Mouse (Mus musculus): ENCODE measurements around the gene Brpf1. TPM values are rescaled to one million over a fixed set of nuclear protein-coding genes. Genes with fewer than 3 reads are reported as not detected.

Brpf1 gene
- polyA plus RNA-seq, 1 experiment from 2014 or later = 14.3 TPM

DNA sequence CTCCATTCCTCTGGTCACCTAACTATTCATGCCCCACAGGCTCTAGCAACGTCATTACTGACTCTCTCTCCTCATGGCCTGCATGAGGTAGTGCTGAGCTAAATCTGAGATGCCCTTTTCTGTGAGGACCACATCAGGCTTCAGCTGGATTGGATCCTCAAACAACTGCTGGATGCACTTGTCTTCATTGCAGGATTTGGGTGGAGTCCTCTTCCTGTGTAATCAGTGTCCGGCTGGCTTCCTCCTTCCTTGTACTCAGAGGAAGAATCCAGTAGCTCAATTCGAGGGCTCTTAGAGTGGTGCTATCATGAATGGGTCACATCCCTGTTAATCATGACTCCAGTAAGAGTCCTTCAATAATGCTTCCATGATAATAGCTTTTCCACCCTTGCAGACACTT, 46.8 kb downstream of the Brpf1 start:
- Histone ChIP-seq H3K4me3 (ENCODE audit: low read depth, low read length) (no peak overlapping the region), H3K27me3 (ENCODE audit: control insufficient read depth, insufficient read depth, low read length) (no peaks in the 10 kb centered on the region), H3K4me2 (ENCODE audit: low read depth, low read length) (no peak overlapping the region), H3K9ac (replicated peaks; ENCODE audit: low read depth, low read length) (no peak overlapping the region), H3K9me3 (ENCODE audit: control insufficient read depth, low read length) (no peaks in the 10 kb centered on the region), H3K27ac (ENCODE audit: low read depth, low read length) (no peak overlapping the region), H3K4me1 (ENCODE audit: control insufficient read depth, insufficient read depth, low read length) (no peaks in the 10 kb centered on the region), H3K36me3 (ENCODE audit: control insufficient read depth, insufficient read depth, low read length) (no peaks in the 10 kb centered on the region)
- no peak for ATAC-seq (ENCODE audit: low read depth)
- 77% methylated on average over 3 of the region's 3 CpGs for WGBS

DNA sequence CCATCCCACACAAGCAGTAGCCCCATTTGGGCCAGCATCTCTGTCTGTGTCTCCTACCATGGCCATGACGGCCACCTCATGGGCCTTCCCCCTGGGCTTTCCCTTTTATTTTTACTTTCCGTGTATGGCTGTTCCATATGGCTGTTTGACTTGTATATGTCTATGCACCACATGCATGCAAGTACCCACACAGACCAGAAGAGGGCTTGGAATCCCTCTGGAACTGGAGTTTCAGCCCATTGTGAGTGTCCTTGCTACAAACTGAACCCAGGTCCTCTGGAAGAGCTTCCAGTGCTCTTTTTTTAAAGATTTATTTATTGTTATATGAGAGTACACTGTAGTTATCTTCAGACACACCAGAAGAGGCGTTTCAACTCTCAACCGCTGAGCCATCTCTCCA, 54.5 kb downstream of the Brpf1 start:
- 77% methylated on average over 4 of the region's 4 CpGs for WGBS
- no peaks in the 10 kb centered on the region for H3K4me1 ChIP-seq (ENCODE audit: control insufficient read depth, insufficient read depth, low read length)
- no peak overlapping the region for H3K27ac ChIP-seq (ENCODE audit: low read depth, low read length)
- no peak overlapping the region for H3K4me3 ChIP-seq (ENCODE audit: low read depth, low read length)
- no peak overlapping the region for H3K4me2 ChIP-seq (ENCODE audit: low read depth, low read length)
- no peaks in the 10 kb centered on the region for H3K9me3 ChIP-seq (ENCODE audit: control insufficient read depth, low read length)
- H3K36me3 ChIP-seq (ENCODE audit: control insufficient read depth, insufficient read depth, low read length) = no peaks in the 10 kb centered on the region
- no peak for ATAC-seq (ENCODE audit: low read depth)
- H3K27me3 ChIP-seq (ENCODE audit: control insufficient read depth, insufficient read depth, low read length) = no peaks in the 10 kb centered on the region
- H3K9ac ChIP-seq (replicated peaks; ENCODE audit: low read depth, low read length) = no peak overlapping the region

DNA sequence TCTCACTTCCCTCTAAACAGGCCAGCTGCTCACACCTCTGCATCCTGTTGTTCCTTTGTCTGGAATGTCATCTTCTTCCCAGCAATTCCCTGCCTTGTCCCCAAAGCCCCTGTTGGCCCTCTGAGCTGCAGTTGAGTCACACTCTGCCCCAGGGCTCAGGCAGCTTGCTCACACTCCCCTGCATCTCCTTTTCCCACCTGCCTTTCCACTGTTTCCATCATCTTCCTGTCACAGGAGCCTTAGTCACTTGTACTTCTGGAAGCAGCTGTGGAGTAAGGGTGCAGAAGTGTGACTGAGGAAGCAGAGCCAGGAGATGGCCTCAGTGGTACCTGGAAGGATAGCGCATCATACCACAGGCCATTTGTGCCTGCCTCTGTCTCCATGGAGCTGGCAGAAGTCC, 55.3 kb downstream of the Brpf1 start:
- Histone ChIP-seq H3K27ac (ENCODE audit: low read depth, low read length) (no peak overlapping the region), H3K4me3 (ENCODE audit: low read depth, low read length) (no peak overlapping the region), H3K27me3 (ENCODE audit: control insufficient read depth, insufficient read depth, low read length) (no peaks in the 10 kb centered on the region), H3K4me2 (ENCODE audit: low read depth, low read length) (no peak overlapping the region), H3K36me3 (ENCODE audit: control insufficient read depth, insufficient read depth, low read length) (0 out of 2 replicates have a peak, but pooled peaks cover 5% of the 10 kb centered on the region), H3K9me3 (ENCODE audit: control insufficient read depth, low read length) (no peaks in the 10 kb centered on the region), H3K9ac (replicated peaks; ENCODE audit: low read depth, low read length) (no peak overlapping the region), H3K4me1 (ENCODE audit: control insufficient read depth, insufficient read depth, low read length) (no peaks in the 10 kb centered on the region)
- WGBS = 100% methylated on average over 1 of the region's 1 CpGs
- no peak for ATAC-seq (ENCODE audit: low read depth)

DNA sequence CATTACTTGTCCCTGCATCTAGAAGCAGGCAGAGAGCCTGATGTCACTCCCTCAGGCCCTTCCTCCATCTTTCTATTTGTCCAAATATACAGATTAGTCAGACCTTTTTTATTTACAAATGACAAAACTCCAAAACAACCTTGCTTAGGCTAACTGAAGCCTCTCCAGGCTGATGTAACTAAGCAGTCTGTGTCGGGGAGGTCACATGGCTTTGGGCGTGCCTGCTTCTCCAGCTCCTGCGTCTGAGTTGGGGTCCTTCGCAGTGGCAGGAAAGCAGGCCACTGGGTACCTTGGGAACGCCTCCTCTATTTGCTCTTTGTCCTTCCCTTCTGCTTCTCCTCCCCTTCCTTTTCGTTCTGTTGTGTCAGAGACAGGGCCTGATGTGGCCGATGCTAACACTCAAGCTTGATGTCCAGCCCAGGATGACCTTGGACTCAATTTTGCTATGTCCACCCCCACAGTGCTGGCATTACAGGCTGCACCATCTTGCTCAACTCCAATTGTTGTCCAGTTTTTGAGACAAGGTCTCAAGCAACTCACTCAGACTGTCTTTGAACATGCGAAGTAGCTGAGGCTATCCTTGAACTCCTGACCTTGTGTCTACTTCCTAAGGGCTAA, 57.7 kb downstream of the Brpf1 start:
- Histone ChIP-seq H3K9ac (replicated peaks; ENCODE audit: low read depth, low read length) (no peak overlapping the region), H3K27ac (ENCODE audit: low read depth, low read length) (no peak overlapping the region), H3K36me3 (ENCODE audit: control insufficient read depth, insufficient read depth, low read length) (peaks cover 5% of the 10 kb centered on the region; the same call in 1 of the 2 replicates), H3K27me3 (ENCODE audit: control insufficient read depth, insufficient read depth, low read length) (no peaks in the 10 kb centered on the region), H3K9me3 (ENCODE audit: control insufficient read depth, low read length) (no peaks in the 10 kb centered on the region), H3K4me1 (ENCODE audit: control insufficient read depth, insufficient read depth, low read length) (no peaks in the 10 kb centered on the region), H3K4me2 (ENCODE audit: low read depth, low read length) (no peak overlapping the region), H3K4me3 (ENCODE audit: low read depth, low read length) (no peak overlapping the region)
- 59% methylated on average over 8 of the region's 8 CpGs for WGBS
- no peak for ATAC-seq (ENCODE audit: low read depth)

DNA sequence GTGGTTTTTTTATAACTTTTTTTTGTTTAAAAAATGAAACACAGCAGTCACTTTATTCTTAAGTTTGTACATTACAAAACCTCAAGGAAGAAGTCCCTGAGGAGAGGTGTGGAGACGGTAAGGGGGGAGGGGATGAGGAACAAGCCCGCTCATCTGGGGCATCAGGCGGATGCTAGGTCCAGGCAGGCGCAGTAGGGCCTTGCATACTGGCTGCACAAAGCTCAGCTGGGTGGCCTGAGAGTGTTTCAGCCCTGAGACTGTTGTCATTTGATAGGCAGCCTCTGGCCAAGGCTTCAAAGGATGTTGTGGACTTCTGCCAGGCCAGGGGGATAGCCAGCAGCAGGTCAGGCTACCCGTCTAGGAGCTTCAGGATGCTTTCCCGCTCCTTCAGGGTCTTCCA, 59.7 kb downstream of the Brpf1 start:
- Histone ChIP-seq H3K4me2 (ENCODE audit: low read depth, low read length) (no peak overlapping the region), H3K27ac (ENCODE audit: low read depth, low read length) (no peak overlapping the region), H3K9me3 (ENCODE audit: control insufficient read depth, low read length) (no peaks in the 10 kb centered on the region), H3K9ac (replicated peaks; ENCODE audit: low read depth, low read length) (no peak overlapping the region), H3K27me3 (ENCODE audit: control insufficient read depth, insufficient read depth, low read length) (no peaks in the 10 kb centered on the region), H3K4me1 (ENCODE audit: control insufficient read depth, insufficient read depth, low read length) (no peaks in the 10 kb centered on the region), H3K36me3 (ENCODE audit: control insufficient read depth, insufficient read depth, low read length) (peaks cover 23% of the 10 kb centered on the region), H3K4me3 (ENCODE audit: low read depth, low read length) (no peak overlapping the region)
- 96% methylated on average over 6 of the region's 6 CpGs for WGBS
- ATAC-seq (ENCODE audit: low read depth) = no peak

DNA sequence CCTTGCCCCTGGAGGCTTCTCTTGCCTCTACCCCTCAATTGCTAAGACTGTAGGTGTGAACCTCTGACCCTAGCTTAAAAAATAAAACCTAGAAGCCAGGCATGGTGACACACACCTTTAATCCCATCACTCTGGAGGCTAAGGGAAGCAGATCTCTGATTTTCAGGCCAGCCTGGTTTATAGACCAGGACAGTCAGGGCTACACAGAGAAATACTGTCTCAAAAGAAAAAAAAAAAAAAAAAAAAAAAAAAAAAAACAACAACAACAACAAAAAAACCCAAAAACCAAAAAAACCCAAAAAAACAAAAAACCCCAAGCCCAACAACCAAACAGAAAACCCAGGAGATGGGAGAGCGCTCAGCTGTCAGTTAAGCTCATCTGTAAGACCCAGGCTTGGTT, 60.6 kb downstream of the Brpf1 start:
- H3K36me3 ChIP-seq (ENCODE audit: control insufficient read depth, insufficient read depth, low read length) = peaks cover 31% of the 10 kb centered on the region
- no peak for ATAC-seq (ENCODE audit: low read depth)
- WGBS = 100% methylated on average over 1 of the region's 1 CpGs

DNA sequence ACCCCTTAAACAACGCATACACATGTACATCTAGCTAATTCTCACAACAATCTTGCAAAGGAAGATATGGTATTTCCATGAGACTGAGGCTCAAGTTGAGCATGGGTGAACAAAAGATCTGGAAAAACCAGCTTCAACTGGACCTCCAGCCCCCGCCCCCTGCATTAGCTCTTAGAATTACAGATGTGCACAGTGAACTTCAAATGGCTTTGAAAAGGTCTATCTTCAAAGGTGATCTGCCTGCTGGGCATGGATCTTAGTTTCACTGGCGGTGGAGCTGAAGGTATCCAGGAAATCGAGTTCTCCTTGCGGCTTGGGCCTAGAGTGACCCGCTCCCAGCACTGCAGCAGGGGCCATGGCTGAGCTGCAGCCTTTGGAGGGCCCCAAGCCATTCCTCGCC, 61.2 kb downstream of the Brpf1 start:
- no peaks in the 10 kb centered on the region for H3K9me3 ChIP-seq (ENCODE audit: control insufficient read depth, low read length)
- no peak overlapping the region for H3K9ac ChIP-seq (replicated peaks; ENCODE audit: low read depth, low read length)
- H3K4me3 ChIP-seq (ENCODE audit: low read depth, low read length) = no peak overlapping the region
- ATAC-seq (ENCODE audit: low read depth) = no peak
- H3K27ac ChIP-seq (ENCODE audit: low read depth, low read length) = no peak overlapping the region
- no peaks in the 10 kb centered on the region for H3K4me1 ChIP-seq (ENCODE audit: control insufficient read depth, insufficient read depth, low read length)
- H3K4me2 ChIP-seq (ENCODE audit: low read depth, low read length) = no peak overlapping the region
- H3K27me3 ChIP-seq (ENCODE audit: control insufficient read depth, insufficient read depth, low read length) = no peaks in the 10 kb centered on the region
- 89% methylated on average over 7 of the region's 7 CpGs for WGBS
- H3K36me3 ChIP-seq (ENCODE audit: control insufficient read depth, insufficient read depth, low read length) = peaks cover 36% of the 10 kb centered on the region

More for the DNA sequence above, 60.6 kb downstream of the Brpf1 start:
- Histone ChIP-seq H3K27ac (ENCODE audit: low read depth, low read length) (no peak overlapping the region), H3K4me1 (ENCODE audit: control insufficient read depth, insufficient read depth, low read length) (no peaks in the 10 kb centered on the region), H3K4me2 (ENCODE audit: low read depth, low read length) (no peak overlapping the region), H3K9ac (replicated peaks; ENCODE audit: low read depth, low read length) (no peak overlapping the region), H3K4me3 (ENCODE audit: low read depth, low read length) (no peak overlapping the region), H3K27me3 (ENCODE audit: control insufficient read depth, insufficient read depth, low read length) (no peaks in the 10 kb centered on the region), H3K9me3 (ENCODE audit: control insufficient read depth, low read length) (no peaks in the 10 kb centered on the region)

DNA sequence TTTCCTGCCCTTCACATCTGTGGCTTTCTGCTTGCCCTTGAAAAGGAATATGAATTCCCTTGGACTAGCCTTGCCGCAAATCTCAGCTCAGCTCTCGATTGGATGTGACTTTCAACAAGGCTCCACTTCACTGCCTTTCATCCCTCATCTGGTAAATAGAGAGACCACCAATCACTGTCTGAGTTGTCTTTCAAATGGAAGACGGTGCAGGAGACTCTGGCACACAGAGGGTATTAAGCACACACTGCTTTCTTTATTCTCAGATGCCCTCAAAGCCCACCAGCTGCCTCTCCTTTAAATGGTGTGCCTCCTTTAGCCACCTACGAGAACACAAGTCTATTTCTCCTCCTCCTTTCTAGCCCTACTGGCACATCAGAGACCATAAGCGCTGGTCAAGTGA, 61.6 kb downstream of the Brpf1 start:
- Histone ChIP-seq H3K9ac (replicated peaks; ENCODE audit: low read depth, low read length) (no peak overlapping the region), H3K4me2 (ENCODE audit: low read depth, low read length) (no peak overlapping the region), H3K4me3 (ENCODE audit: low read depth, low read length) (no peak overlapping the region), H3K27ac (ENCODE audit: low read depth, low read length) (no peak overlapping the region), H3K36me3 (ENCODE audit: control insufficient read depth, insufficient read depth, low read length) (peaks cover 40% of the 10 kb centered on the region), H3K4me1 (ENCODE audit: control insufficient read depth, insufficient read depth, low read length) (no peaks in the 10 kb centered on the region), H3K9me3 (ENCODE audit: control insufficient read depth, low read length) (no peaks in the 10 kb centered on the region), H3K27me3 (ENCODE audit: control insufficient read depth, insufficient read depth, low read length) (no peaks in the 10 kb centered on the region)
- 65% methylated on average over 5 of the region's 5 CpGs for WGBS
- ATAC-seq (ENCODE audit: low read depth) = no peak

DNA sequence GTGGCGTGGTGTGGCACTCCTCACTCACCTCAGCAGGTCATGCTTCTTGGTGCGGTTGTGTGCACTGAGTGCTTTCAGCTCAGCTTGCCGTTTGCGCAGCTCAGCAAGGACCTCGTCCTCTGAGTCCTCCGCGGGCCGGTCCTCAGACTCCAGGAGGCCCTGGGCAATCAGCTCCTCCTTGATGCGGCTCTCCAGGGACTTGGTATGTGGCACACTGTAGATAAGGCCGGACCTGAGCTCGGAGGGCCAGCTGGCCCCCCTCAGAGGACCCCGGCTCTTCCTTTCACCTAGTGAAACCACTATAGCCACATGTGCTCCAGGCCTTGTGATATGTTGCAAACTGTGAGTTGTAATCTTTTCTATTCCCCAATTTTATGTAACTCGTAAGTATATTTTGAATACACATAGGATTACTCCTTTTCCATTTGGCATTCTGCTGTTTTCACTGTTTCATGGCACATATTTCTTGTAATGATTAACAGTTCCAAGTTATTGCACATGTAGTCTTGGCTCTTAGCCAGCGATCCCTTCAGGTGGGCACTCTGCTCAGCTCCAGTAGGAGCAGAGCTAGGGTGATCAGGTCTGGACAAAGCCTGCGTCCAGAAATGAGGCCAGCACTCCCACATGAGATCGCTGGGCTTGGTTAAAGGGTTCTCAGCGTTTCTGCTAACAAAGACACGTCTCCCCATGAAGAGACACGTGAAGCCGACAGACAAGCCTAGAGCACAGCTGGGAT, 63.4 kb downstream of the Brpf1 start:
- 95% methylated on average over 20 of the region's 20 CpGs for WGBS
- no peak for ATAC-seq (ENCODE audit: low read depth)
- no peak overlapping the region for H3K4me2 ChIP-seq (ENCODE audit: low read depth, low read length)
- no peak overlapping the region for H3K9ac ChIP-seq (replicated peaks; ENCODE audit: low read depth, low read length)
- H3K27ac ChIP-seq (ENCODE audit: low read depth, low read length) = no peak overlapping the region
- no peaks in the 10 kb centered on the region for H3K4me1 ChIP-seq (ENCODE audit: control insufficient read depth, insufficient read depth, low read length)
- H3K27me3 ChIP-seq (ENCODE audit: control insufficient read depth, insufficient read depth, low read length) = no peaks in the 10 kb centered on the region
- H3K9me3 ChIP-seq (ENCODE audit: control insufficient read depth, low read length) = no peaks in the 10 kb centered on the region
- peaks cover 56% of the 10 kb centered on the region for H3K36me3 ChIP-seq (ENCODE audit: control insufficient read depth, insufficient read depth, low read length)
- no peak overlapping the region for H3K4me3 ChIP-seq (ENCODE audit: low read depth, low read length)

Data from neural tube, embryonic 14.5 days (tissue).